Mouse (Mus musculus) neural tube, embryonic 13.5 days (tissue): Measurements from ENCODE around the gene Olfr49. TPM values are rescaled to one million over a fixed set of nuclear protein-coding genes. Genes with fewer than 3 reads are reported as not detected.
"Not testable (repeated sequence)": the region's sequence is repeated elsewhere in the genome, so short reads cannot be mapped to it uniquely, and the experiment has no call there.

Experiments used
- ATAC-seq: fragments of 200-750 bp; cut with Nextera tagmentation; 2 replicates; pipeline ENCODE4 v1.8.0; 2017; ENCODE audit warnings: low read depth, mild to moderate bottlenecking, moderate TSS enrichment, moderate library complexity
- H3K27ac ChIP-seq: fragments of 300-500 bp; sonication (generic); replicated peaks from 2 replicates; pipeline ENCODE4 v1.5.1; 2015; ENCODE audit warnings: moderate library complexity, mild to moderate bottlenecking, inconsistent platforms
- H3K27me3 ChIP-seq: fragments of 300-500 bp; sonication (generic); 2 replicates; pipeline ENCODE4 v1.6.1; 2015; ENCODE audit warnings: mild to moderate bottlenecking, inconsistent platforms
- H3K36me3 ChIP-seq: fragments of 300-500 bp; sonication (generic); 2 replicates; pipeline ENCODE4 v1.6.1; 2015; ENCODE audit warnings: mild to moderate bottlenecking, inconsistent platforms
- H3K4me1 ChIP-seq: fragments of 300-500 bp; sonication (generic); replicated peaks from 2 replicates; pipeline ENCODE4 v1.6.1; 2015; ENCODE audit warnings: inconsistent platforms
- H3K4me2 ChIP-seq: fragments of 300-500 bp; sonication (generic); 2 replicates; pipeline ENCODE4 v1.6.1; 2015; ENCODE audit warnings: inconsistent platforms, mild to moderate bottlenecking, moderate library complexity
- H3K4me3 ChIP-seq: fragments of 300-500 bp; sonication (generic); 2 replicates; pipeline ENCODE4 v1.5.1; 2015; ENCODE audit warnings: mild to moderate bottlenecking, inconsistent platforms
- H3K9ac ChIP-seq: fragments of 300-500 bp; sonication (generic); 2 replicates; pipeline ENCODE4 v1.6.1; 2015; ENCODE audit warnings: moderate library complexity, mild to moderate bottlenecking, inconsistent platforms
- H3K9me3 ChIP-seq: fragments of 300-500 bp; sonication (generic); 2 replicates; pipeline ENCODE4 v1.6.1; 2016; ENCODE audit warnings: inconsistent platforms
- WGBS: fragments of 180-500 bp; shearing (Covaris S2); methylation state at CpG from one replicate; pipeline ENCODE4 v1.1.7; 2015; 5-methylcytosine and 5-hydroxymethylcytosine counted together
- polyA plus RNA-seq: library from polyadenylated mRNA; unstranded; fragments of >200 nt; fragmentation: Nextera tagmentation; extraction: Ambion mirVana; gene quantifications from 2 replicates; pipeline ENCODE4 v1.2.1, GENCODE M21; 2015

Gene Olfr49
- polyA plus RNA-seq, 1 experiment from 2014 or later = not detected

- Histone ChIP-seq H3K4me3 (no peak overlapping the region), H3K9ac (no peak overlapping the region), H3K27ac (no peak overlapping the region), H3K4me1 (peaks cover 40% of the 10 kb centered on the region), H3K4me2 (no peak overlapping the region), H3K27me3 (no peaks in the 10 kb centered on the region), H3K36me3 (peaks cover 33% of the 10 kb centered on the region), H3K9me3 (no peaks in the 10 kb centered on the region; the same call in 1 of the 2 replicates)
- 91% methylated on average over 5 of the region's 5 CpGs for WGBS
- ATAC-seq = no peak
Observed at GRCm38 (mm10) chr14:54236881-54237280, 47.9 kb downstream of the Olfr49 start.

GRCm38 (mm10) chr14:54235825-54236540 is 48.8 kb downstream of the Olfr49 start:
- Histone ChIP-seq H3K27me3 (no peaks in the 10 kb centered on the region), H3K4me2 (no peak overlapping the region), H3K9ac (no peak overlapping the region), H3K4me3 (no peak overlapping the region), H3K4me1 (peaks cover 48% of the 10 kb centered on the region), H3K27ac (no peak overlapping the region), H3K9me3 (no peaks in the 10 kb centered on the region), H3K36me3 (peaks cover 24% of the 10 kb centered on the region)
- no peak for ATAC-seq
- 87% methylated on average over 5 of the region's 5 CpGs for whole genome bisulfite sequencing

- H3K4me1 ChIP-seq = peaks cover 48% of the 10 kb centered on the region
- WGBS = 61% methylated on average over 20 of the region's 20 CpGs
- H3K27me3 ChIP-seq = no peaks in the 10 kb centered on the region
- H3K36me3 ChIP-seq = peaks cover 11% of the 10 kb centered on the region
- ATAC-seq = no peak
- peak overlapping the region; percentile 75 for H3K27ac ChIP-seq
- no peaks in the 10 kb centered on the region for H3K9me3 ChIP-seq
- no peak overlapping the region for H3K4me2 ChIP-seq
- H3K4me3 ChIP-seq = no peak overlapping the region
- H3K9ac ChIP-seq = peak overlapping the region; percentile 5
Observed at GRCm38 (mm10) chr14:54234231-54235040, 50.3 kb downstream of the Olfr49 start.

- Histone ChIP-seq H3K9me3 (no peaks in the 10 kb centered on the region), H3K9ac (0 out of 2 replicates have a peak overlapping the region, but pooled peaks have one; percentile 41), H3K27me3 (no peaks in the 10 kb centered on the region), H3K36me3 (peaks cover 11% of the 10 kb centered on the region), H3K4me3 (no peak overlapping the region), H3K27ac (peak overlapping the region; percentile 75), H3K4me2 (no peak overlapping the region), H3K4me1 (peaks cover 56% of the 10 kb centered on the region)
- ATAC-seq = no peak
- WGBS = 69% methylated on average over 16 of the region's 16 CpGs
Observed at GRCm38 (mm10) chr14:54233559-54234143, 51.1 kb downstream of the Olfr49 start.

GRCm38 (mm10) chr14:54232811-54233558 is 51.8 kb downstream of the Olfr49 start:
- Histone ChIP-seq H3K4me2 (peak overlapping the region; percentile 7), H3K9ac (0 out of 2 replicates have a peak overlapping the region, but pooled peaks have one; percentile 41), H3K4me1 (peaks cover 62% of the 10 kb centered on the region), H3K27me3 (no peaks in the 10 kb centered on the region), H3K9me3 (no peaks in the 10 kb centered on the region), H3K27ac (peak overlapping the region; percentile 75), H3K4me3 (no peak overlapping the region), H3K36me3 (peaks cover 11% of the 10 kb centered on the region)
- WGBS = 21% methylated on average over 9 of the region's 9 CpGs
- ATAC-seq = no peak

- H3K9me3 ChIP-seq = no peaks in the 10 kb centered on the region
- no peak overlapping the region for H3K4me3 ChIP-seq
- peaks cover 62% of the 10 kb centered on the region for H3K4me1 ChIP-seq
- peak overlapping the region; percentile 64 for H3K27ac ChIP-seq
- ATAC-seq = no peak
- no peaks in the 10 kb centered on the region for H3K27me3 ChIP-seq
- peak overlapping the region; percentile 4; the same call in 1 of the 2 replicates for H3K9ac ChIP-seq
- peak overlapping the region; percentile 4; the same call in 1 of the 2 replicates for H3K4me2 ChIP-seq
- WGBS = 39% methylated on average over 9 of the region's 9 CpGs
- peaks cover 11% of the 10 kb centered on the region for H3K36me3 ChIP-seq
Observed at GRCm38 (mm10) chr14:54232143-54232542, 52.6 kb downstream of the Olfr49 start.

GRCm38 (mm10) chr14:54231176-54231956 is 53.4 kb downstream of the Olfr49 start:
- Histone ChIP-seq H3K9ac (0 out of 2 replicates have a peak overlapping the region, but pooled peaks have one; percentile 6), H3K4me2 (no peak overlapping the region), H3K4me3 (no peak overlapping the region), H3K36me3 (peaks cover 11% of the 10 kb centered on the region), H3K4me1 (peaks cover 62% of the 10 kb centered on the region), H3K27ac (peak overlapping the region; percentile 64), H3K27me3 (no peaks in the 10 kb centered on the region), H3K9me3 (no peaks in the 10 kb centered on the region)
- 86% methylated on average over 21 of the region's 21 CpGs for WGBS
- no peak for ATAC-seq

- Histone ChIP-seq H3K27me3 (no peaks in the 10 kb centered on the region), H3K4me2 (no peak overlapping the region), H3K4me1 (peaks cover 67% of the 10 kb centered on the region), H3K9ac (no peak overlapping the region), H3K9me3 (no peaks in the 10 kb centered on the region), H3K36me3 (peaks cover 11% of the 10 kb centered on the region), H3K4me3 (no peak overlapping the region), H3K27ac (no peak overlapping the region)
- no peak for ATAC-seq
- 84% methylated on average over 14 of the region's 14 CpGs for WGBS
Observed at GRCm38 (mm10) chr14:54230638-54231150, 54.0 kb downstream of the Olfr49 start.

GRCm38 (mm10) chr14:54229849-54230248 is 54.9 kb downstream of the Olfr49 start:
- not testable (repeated sequence) for H3K27me3 ChIP-seq, H3K9me3 ChIP-seq, H3K4me3 ChIP-seq, H3K9ac ChIP-seq, H3K4me2 ChIP-seq, ATAC-seq, H3K36me3 ChIP-seq
- Histone ChIP-seq H3K27ac (0 out of 2 replicates have a peak overlapping the region, but pooled peaks have one; percentile 91), H3K4me1 (peaks cover 68% of the 10 kb centered on the region)
- WGBS = 72% methylated on average over 3 of the region's 4 CpGs

- H3K9ac ChIP-seq = peak overlapping the region; percentile 70
- H3K4me2 ChIP-seq = peak overlapping the region; percentile 60
- peak overlapping the region; percentile 91 for H3K27ac ChIP-seq
- peak overlapping the region; percentile 30 for H3K4me3 ChIP-seq
- H3K9me3 ChIP-seq = no peaks in the 10 kb centered on the region
- H3K36me3 ChIP-seq = no peaks in the 10 kb centered on the region
- H3K27me3 ChIP-seq = no peaks in the 10 kb centered on the region
- 8% methylated on average over 25 of the region's 25 CpGs for WGBS
- peak; percentile 60 for ATAC-seq
- H3K4me1 ChIP-seq = peaks cover 66% of the 10 kb centered on the region
Observed at GRCm38 (mm10) chr14:54228933-54229713, 55.6 kb downstream of the Olfr49 start.
